Mouse (Mus musculus) stomach, embryonic 15.5 days (tissue): ENCODE results near the gene Cacna1d. TPM values are rescaled to one million over a fixed set of nuclear protein-coding genes. Genes with fewer than 3 reads are reported as not detected.

Experiments used
- ATAC-seq: fragments of 200-750 bp; cut with Nextera tagmentation; 2 replicates; pipeline ENCODE4 v1.8.0; 2017; ENCODE audit warnings: low read depth, moderate number of reproducible peaks, moderate TSS enrichment; ENCODE audit not compliant: insufficient read depth, low FRiP score
- H3K27ac ChIP-seq: fragments of 300-500 bp; sonication (generic); 2 replicates; pipeline ENCODE4 v1.5.1; 2015; ENCODE audit warnings: mild to moderate bottlenecking, inconsistent platforms
- H3K27me3 ChIP-seq: fragments of 300-500 bp; sonication (generic); replicated peaks from 2 replicates; pipeline ENCODE4 v1.6.1; 2015; ENCODE audit warnings: inconsistent platforms
- H3K36me3 ChIP-seq: fragments of 300-500 bp; sonication (generic); 2 replicates; pipeline ENCODE4 v1.6.1; 2015; ENCODE audit warnings: inconsistent platforms
- H3K4me1 ChIP-seq: fragments of 300-500 bp; sonication (generic); 2 replicates; pipeline ENCODE4 v1.6.1; 2015; ENCODE audit warnings: inconsistent platforms
- H3K4me2 ChIP-seq: fragments of 300-500 bp; sonication (generic); 2 replicates; pipeline ENCODE4 v1.6.1; 2015; ENCODE audit warnings: mild to moderate bottlenecking, inconsistent platforms
- H3K4me3 ChIP-seq: fragments of 300-500 bp; sonication (generic); replicated peaks from 2 replicates; pipeline ENCODE4 v1.5.1; 2015; ENCODE audit warnings: inconsistent platforms
- H3K9ac ChIP-seq: fragments of 300-500 bp; sonication (generic); 2 replicates; pipeline ENCODE4 v1.6.1; 2015; ENCODE audit warnings: inconsistent platforms
- H3K9me3 ChIP-seq: fragments of 300-500 bp; sonication (generic); 2 replicates; pipeline ENCODE4 v1.6.1; 2016; ENCODE audit warnings: inconsistent platforms
- WGBS: fragments of 180-500 bp; shearing (Covaris S2); methylation state at CpG from one replicate; pipeline ENCODE4 v1.1.7; 2015; 5-methylcytosine and 5-hydroxymethylcytosine counted together
- polyA plus RNA-seq: library from polyadenylated mRNA; unstranded; fragments of >200 nt; fragmentation: Nextera tagmentation; extraction: Ambion mirVana; gene quantifications from 2 replicates; pipeline ENCODE4 v1.2.1, GENCODE M21; 2015

Gene Cacna1d
- polyA plus RNA-seq, 1 experiment from 2014 or later = 6.1 TPM

GRCm38 (mm10) chr14:30168902-30169301, 322.4 kb downstream of the Cacna1d start:
- no peak overlapping the region for H3K4me2 ChIP-seq
- no peak overlapping the region for H3K9ac ChIP-seq
- H3K27me3 ChIP-seq = no peaks in the 10 kb centered on the region
- no peak overlapping the region for H3K4me3 ChIP-seq
- H3K27ac ChIP-seq = no peak overlapping the region
- no peak for ATAC-seq
- H3K4me1 ChIP-seq = no peaks in the 10 kb centered on the region
- H3K36me3 ChIP-seq = no peaks in the 10 kb centered on the region
- no peaks in the 10 kb centered on the region for H3K9me3 ChIP-seq
- WGBS = 69% methylated on average over 3 of the region's 3 CpGs

DNA sequence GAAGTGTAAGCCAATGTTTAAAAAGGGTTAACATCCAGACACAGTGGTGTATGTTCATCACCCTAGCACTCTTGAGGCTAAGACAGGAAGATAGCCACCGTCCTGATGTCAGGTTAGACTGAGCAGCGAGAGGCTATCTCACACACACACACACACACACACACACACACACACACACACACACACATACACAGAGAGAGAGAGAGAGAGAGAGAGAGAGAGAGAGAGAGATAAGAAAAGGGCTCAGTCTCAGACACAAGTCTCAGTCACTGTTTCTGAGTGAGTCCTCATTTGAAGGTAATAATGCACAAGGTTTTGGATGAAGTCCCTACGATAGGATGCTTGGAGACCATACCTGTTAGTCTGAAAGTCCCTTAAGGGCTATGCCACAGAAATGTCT, 322.9 kb downstream of the Cacna1d start:
- H3K9me3 ChIP-seq = no peaks in the 10 kb centered on the region
- ATAC-seq = no peak
- H3K4me3 ChIP-seq = no peak overlapping the region
- H3K4me1 ChIP-seq = no peaks in the 10 kb centered on the region
- H3K27ac ChIP-seq = no peak overlapping the region
- no peaks in the 10 kb centered on the region for H3K36me3 ChIP-seq
- no peak overlapping the region for H3K9ac ChIP-seq
- no peaks in the 10 kb centered on the region for H3K27me3 ChIP-seq
- 62% methylated on average over 3 of the region's 3 CpGs for WGBS
- no peak overlapping the region for H3K4me2 ChIP-seq

DNA sequence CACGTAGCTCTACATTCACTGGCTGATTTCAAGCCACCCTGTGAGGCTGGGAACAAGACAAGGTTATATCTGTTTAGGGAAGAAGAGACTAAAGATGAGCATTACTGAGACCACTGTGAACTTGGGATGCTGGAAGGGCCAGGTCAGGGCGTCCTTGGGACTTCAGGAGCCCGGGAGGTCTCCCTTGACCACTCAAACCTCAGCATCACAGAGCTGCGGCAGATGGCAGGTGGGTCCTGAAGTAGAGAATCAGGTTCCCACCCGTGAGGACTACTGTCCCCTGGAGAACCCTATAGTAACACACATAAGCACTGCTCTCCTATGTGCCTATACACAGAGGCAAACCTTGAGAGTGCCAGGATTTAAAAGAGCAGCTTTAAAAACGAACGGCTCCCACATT, 323.6 kb downstream of the Cacna1d start:
- no peak overlapping the region for H3K27ac ChIP-seq
- WGBS = 89% methylated on average over 7 of the region's 7 CpGs
- no peaks in the 10 kb centered on the region for H3K27me3 ChIP-seq
- no peaks in the 10 kb centered on the region for H3K36me3 ChIP-seq
- ATAC-seq = no peak
- H3K4me2 ChIP-seq = no peak overlapping the region
- no peak overlapping the region for H3K4me3 ChIP-seq
- H3K9ac ChIP-seq = no peak overlapping the region
- no peaks in the 10 kb centered on the region for H3K4me1 ChIP-seq
- no peaks in the 10 kb centered on the region for H3K9me3 ChIP-seq

GRCm38 (mm10) chr14:30166036-30166435, 325.2 kb downstream of the Cacna1d start:
- Histone ChIP-seq H3K27ac (no peak overlapping the region), H3K4me1 (no peaks in the 10 kb centered on the region), H3K9me3 (no peaks in the 10 kb centered on the region), H3K4me3 (no peak overlapping the region), H3K36me3 (no peaks in the 10 kb centered on the region), H3K4me2 (no peak overlapping the region), H3K9ac (no peak overlapping the region), H3K27me3 (no peaks in the 10 kb centered on the region)
- WGBS = 91% methylated on average over 11 of the region's 11 CpGs
- no peak for ATAC-seq

DNA sequence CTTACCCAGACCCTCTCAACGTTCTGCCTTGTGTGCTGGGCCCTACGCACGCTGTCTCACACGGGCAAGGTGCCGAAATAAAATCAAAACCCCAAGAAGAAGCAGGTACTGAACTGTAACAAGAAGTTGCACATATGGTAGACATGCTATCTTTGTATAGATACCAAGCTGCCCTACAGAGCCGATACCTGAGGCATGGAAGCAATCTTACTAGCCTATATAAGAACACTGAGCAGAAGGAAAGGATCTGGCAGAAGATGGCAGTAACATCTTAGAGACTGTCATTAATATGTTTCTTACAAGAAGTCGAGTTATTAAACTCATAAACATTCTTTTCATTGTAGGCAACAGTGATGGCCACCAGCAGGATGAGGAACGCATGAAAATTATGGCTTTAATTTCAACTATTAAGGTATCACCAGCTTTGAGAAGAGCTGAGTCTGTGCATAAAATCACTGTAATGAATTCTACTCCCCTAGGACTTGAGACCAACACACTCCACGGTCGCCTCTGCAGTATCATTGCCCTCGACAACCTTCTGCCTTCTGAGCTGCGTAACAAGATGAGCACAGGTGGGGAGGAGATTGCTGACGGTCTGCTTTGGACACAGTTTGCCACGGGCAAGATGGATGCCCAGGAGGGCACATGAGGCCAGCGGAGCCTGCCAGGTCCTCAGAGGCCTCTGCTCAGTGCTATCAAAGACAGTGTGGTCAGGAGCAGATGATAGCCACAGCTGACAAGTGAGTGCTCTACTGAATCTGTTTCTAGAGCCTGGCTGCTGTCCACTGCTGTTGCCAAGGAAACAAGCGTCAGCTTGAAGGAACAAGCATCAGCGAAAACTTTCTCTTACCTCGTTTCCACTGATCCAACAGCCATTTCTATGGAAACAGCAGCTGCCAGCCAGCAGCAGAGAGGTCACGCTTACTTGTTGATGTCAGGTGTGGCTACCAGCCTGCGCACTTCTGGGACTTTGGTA, 327.2 kb downstream of the Cacna1d start:
- Histone ChIP-seq H3K27me3 (no peaks in the 10 kb centered on the region), H3K9ac (no peak overlapping the region), H3K9me3 (no peaks in the 10 kb centered on the region), H3K4me2 (no peak overlapping the region), H3K27ac (no peak overlapping the region), H3K36me3 (no peaks in the 10 kb centered on the region), H3K4me3 (no peak overlapping the region), H3K4me1 (no peaks in the 10 kb centered on the region)
- ATAC-seq = no peak
- WGBS = 74% methylated on average over 20 of the region's 20 CpGs

- Histone ChIP-seq H3K9ac (no peak overlapping the region), H3K4me3 (no peak overlapping the region), H3K9me3 (no peaks in the 10 kb centered on the region), H3K4me1 (no peaks in the 10 kb centered on the region), H3K4me2 (no peak overlapping the region), H3K27me3 (no peaks in the 10 kb centered on the region), H3K27ac (no peak overlapping the region), H3K36me3 (no peaks in the 10 kb centered on the region)
- ATAC-seq = no peak
- 60% methylated on average over 7 of the region's 7 CpGs for WGBS
Measured at GRCm38 (mm10) chr14:30147774-30148173, 343.5 kb downstream of the Cacna1d start.

- Histone ChIP-seq H3K27me3 (no peaks in the 10 kb centered on the region), H3K4me1 (peaks cover 4% of the 10 kb centered on the region; the same call in 1 of the 2 replicates), H3K4me3 (no peak overlapping the region), H3K36me3 (no peaks in the 10 kb centered on the region), H3K4me2 (no peak overlapping the region), H3K9ac (no peak overlapping the region), H3K9me3 (no peaks in the 10 kb centered on the region), H3K27ac (no peak overlapping the region)
- no peak for ATAC-seq
- WGBS = 49% methylated on average over 11 of the region's 11 CpGs
Measured at GRCm38 (mm10) chr14:30138379-30138964, 352.8 kb downstream of the Cacna1d start.

DNA sequence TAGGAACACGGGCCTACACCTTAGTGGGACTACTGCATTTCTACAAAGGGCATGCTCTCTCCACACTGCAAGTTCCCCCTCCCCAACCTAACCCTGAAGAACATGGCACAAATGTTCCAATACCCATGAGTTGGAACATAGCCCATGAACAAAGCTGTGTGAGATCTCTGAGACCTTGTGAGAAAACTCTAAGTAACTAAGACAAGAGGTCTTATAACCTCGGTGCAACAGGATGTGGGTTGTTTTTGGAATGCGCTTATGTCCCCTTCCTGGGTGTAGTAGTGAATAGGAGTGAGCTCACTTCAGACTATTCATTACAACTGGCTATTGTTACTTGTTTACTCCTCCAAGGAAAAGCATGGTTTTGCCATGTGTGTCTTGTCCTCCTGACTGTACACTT, 353.3 kb downstream of the Cacna1d start:
- whole genome bisulfite sequencing = 72% methylated on average over 3 of the region's 3 CpGs
- Histone ChIP-seq H3K36me3 (no peaks in the 10 kb centered on the region), H3K9ac (no peak overlapping the region), H3K4me1 (peaks cover 4% of the 10 kb centered on the region; the same call in 1 of the 2 replicates), H3K27ac (no peak overlapping the region), H3K4me3 (no peak overlapping the region), H3K27me3 (no peaks in the 10 kb centered on the region), H3K9me3 (no peaks in the 10 kb centered on the region), H3K4me2 (no peak overlapping the region)
- no peak for ATAC-seq

- Histone ChIP-seq H3K4me1 (peaks cover 4% of the 10 kb centered on the region; the same call in 1 of the 2 replicates), H3K9me3 (no peaks in the 10 kb centered on the region), H3K4me3 (no peak overlapping the region), H3K36me3 (no peaks in the 10 kb centered on the region), H3K9ac (no peak overlapping the region), H3K27ac (no peak overlapping the region), H3K4me2 (no peak overlapping the region), H3K27me3 (no peaks in the 10 kb centered on the region)
- 4% methylated on average over 8 of the region's 8 CpGs for WGBS
- ATAC-seq = peak; percentile 36; the same call in 1 of the 2 replicates
Measured at GRCm38 (mm10) chr14:30136965-30137364, 354.3 kb downstream of the Cacna1d start.

DNA sequence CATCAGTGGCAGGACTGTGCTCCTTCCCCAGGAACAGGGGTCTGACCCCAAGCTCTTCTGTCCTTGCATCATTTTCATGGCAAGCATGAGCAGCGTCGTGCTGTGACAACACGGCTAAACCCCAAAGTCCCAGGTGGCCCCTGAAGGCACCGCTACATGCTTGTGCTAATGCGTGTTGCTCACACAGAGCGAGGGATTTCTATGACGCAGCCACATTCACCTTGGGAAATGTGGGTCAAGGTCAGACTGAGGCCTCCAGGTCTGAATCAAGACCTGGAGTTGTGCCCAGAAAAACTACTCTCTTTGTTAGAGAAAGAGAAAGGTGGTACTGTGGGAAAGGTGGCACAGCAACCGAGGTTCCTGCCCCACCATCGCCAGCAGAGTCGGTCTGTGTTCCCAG, 355.9 kb downstream of the Cacna1d start:
- no peak overlapping the region for H3K9ac ChIP-seq
- H3K4me3 ChIP-seq = no peak overlapping the region
- ATAC-seq = no peak
- no peaks in the 10 kb centered on the region for H3K36me3 ChIP-seq
- no peak overlapping the region for H3K27ac ChIP-seq
- 88% methylated on average over 10 of the region's 10 CpGs for WGBS
- no peak overlapping the region for H3K4me2 ChIP-seq
- H3K4me1 ChIP-seq = peaks cover 4% of the 10 kb centered on the region; the same call in 1 of the 2 replicates
- H3K9me3 ChIP-seq = no peaks in the 10 kb centered on the region
- no peaks in the 10 kb centered on the region for H3K27me3 ChIP-seq

GRCm38 (mm10) chr14:30133684-30134083, 357.6 kb downstream of the Cacna1d start:
- Histone ChIP-seq H3K27ac (no peak overlapping the region), H3K36me3 (no peaks in the 10 kb centered on the region), H3K4me3 (no peak overlapping the region), H3K4me1 (peaks cover 3% of the 10 kb centered on the region; the same call in 1 of the 2 replicates), H3K27me3 (no peaks in the 10 kb centered on the region), H3K4me2 (no peak overlapping the region), H3K9me3 (no peaks in the 10 kb centered on the region), H3K9ac (no peak overlapping the region)
- 59% methylated on average over 3 of the region's 3 CpGs for WGBS
- ATAC-seq = no peak

GRCm38 (mm10) chr14:30131256-30131655, 360.0 kb downstream of the Cacna1d start:
- H3K27me3 ChIP-seq = no peaks in the 10 kb centered on the region
- H3K36me3 ChIP-seq = no peaks in the 10 kb centered on the region
- ATAC-seq = no peak
- H3K4me1 ChIP-seq = no peaks in the 10 kb centered on the region
- no peak overlapping the region for H3K4me2 ChIP-seq
- H3K27ac ChIP-seq = no peak overlapping the region
- WGBS = 31% methylated on average over 3 of the region's 3 CpGs
- no peaks in the 10 kb centered on the region for H3K9me3 ChIP-seq
- H3K4me3 ChIP-seq = no peak overlapping the region
- H3K9ac ChIP-seq = no peak overlapping the region
